Mouse (Mus musculus): ENCODE data around the gene Phf21b.

- no peak for TF ChIP-seq CTCF (conservative IDR thresholded peaks at IDR 0.05 in 1 of 2, IDR thresholded peaks at IDR 0.05 in 1 of 2; ENCODE audit: low read depth in 2 of 2, low read length in 2 of 2)
- no peak for TF ChIP-seq ELF1 (IDR thresholded peaks at IDR 0.05; ENCODE audit: low read depth, low read length)
- TF ChIP-seq POLR2AphosphoS2 (IDR thresholded peaks at IDR 0.05; ENCODE audit: low read depth, low read length) = no peak
- TF ChIP-seq POLR2A (IDR thresholded peaks at IDR 0.05; ENCODE audit: low read depth, low read length) = no peak
- TF ChIP-seq ZNF384 (IDR thresholded peaks at IDR 0.05; ENCODE audit: low read depth, low read length) = no peak
- no peak for TF ChIP-seq BHLHE40 (IDR thresholded peaks at IDR 0.05; ENCODE audit: low read depth, low read length)
- TF ChIP-seq TCF12 (IDR thresholded peaks at IDR 0.05; ENCODE audit: low read depth, low read length) = no peak
These were observed 16.0 kb upstream of the Phf21b start for GRCm38 (mm10) chr15:84871802-84872201.
